12 mouse cellular contexts compared by ENCODE assay signal in genomic region chr8:78595481-78595908, GRCm38 (mm10).
DNase-seq lines count a peak whose midpoint lies in the region; ATAC-seq and TF ChIP-seq lines count a peak whose summit lies in the region.
"Had no signal": no experiment of that assay in that cellular context is flagged by ENCODE, and none has a peak within 500 bp of the region (broad histone marks: within the 10 kb centered on the region; RNA-seq: fewer than 3 reads in every experiment).

No protein-coding gene starts in this region.

- H3K4me1 ChIP-seq in kidney, embryonic 14.5 days (ENCODE audit: control insufficient read depth, insufficient read depth, low read length), result peaks cover 8% of the 10 kb centered on the region
- H3K4me1 ChIP-seq in hindbrain, postnatal 0 days (ENCODE audit: insufficient read depth, low read length), result no peaks in the 10 kb centered on the region

- ATAC-seq in kidney, embryonic 14.5 days (ENCODE audit: low FRiP score, low TSS enrichment), result peak; percentile 93
- ATAC-seq in hindbrain, postnatal 0 days, result peak; percentile 47; the same call in 1 of the 2 replicates

- no peak overlapping the region for H3K4me2 ChIP-seq in kidney, embryonic 14.5 days (replicated peaks; ENCODE audit: low read depth, low read length)
- H3K4me2 ChIP-seq in hindbrain, postnatal 0 days (ENCODE audit: low read depth, low read length), result no peak overlapping the region
- H3K4me2 ChIP-seq: heart, embryonic 12.5 days; midbrain, embryonic 12.5 days had no signal

- no peak overlapping the region for H3K9ac ChIP-seq in kidney, embryonic 14.5 days (ENCODE audit: low read depth, low read length)
- H3K9ac ChIP-seq in hindbrain, postnatal 0 days (replicated peaks; ENCODE audit: low read length), result no peak overlapping the region
- H3K9ac ChIP-seq: heart, embryonic 12.5 days; midbrain, embryonic 12.5 days had no signal

- 3% methylated on average over 6 of the region's 6 CpGs for WGBS in kidney, embryonic 14.5 days
- WGBS in hindbrain, postnatal 0 days, result 36% methylated on average over 6 of the region's 6 CpGs

- DNase-seq in kidney, adult 9 months, result no peak
- DNase-seq in ZHBTc4 (ENCODE audit: low read depth, low spot score), result peak; percentile 38
- peak; percentile 11 for DNase-seq in brain, adult 2 months (ENCODE audit: low read depth, low spot score)
- DNase-seq in hindbrain, postnatal 0 days (ENCODE audit: low spot score), result peak; percentile 40
- no peak for DNase-seq in gastrocnemius, postnatal 4 days (ENCODE audit: low spot score in 2 of 2)
- no peak for DNase-seq in adipocyte (ENCODE audit: low spot score)
- DNase-seq in layer of hippocampus, adult 2 months (ENCODE audit: low spot score in 2 of 2), result no peak
- DNase-seq: layer of hippocampus, adult 9-11 months had no signal

- H3K36me3 ChIP-seq in kidney, embryonic 14.5 days (ENCODE audit: control insufficient read depth, insufficient read depth, low read length), result no peaks in the 10 kb centered on the region
- no peaks in the 10 kb centered on the region for H3K36me3 ChIP-seq in hindbrain, postnatal 0 days (ENCODE audit: insufficient read depth, low read length)
- H3K36me3 ChIP-seq: midbrain, embryonic 12.5 days had no signal

- TF ChIP-seq CTCF in hindbrain, postnatal 0 days (IDR thresholded peaks at IDR 0.05; ENCODE audit: low read depth), result no peak
- no peak for TF ChIP-seq CTCF in layer of hippocampus, adult 2 months (conservative IDR thresholded peaks at IDR 0.05)

- no peaks in the 10 kb centered on the region for H3K9me3 ChIP-seq in kidney, embryonic 14.5 days (ENCODE audit: control insufficient read depth, low read length)
- H3K9me3 ChIP-seq in hindbrain, postnatal 0 days (ENCODE audit: low read length), result no peaks in the 10 kb centered on the region
- H3K9me3 ChIP-seq: G1E; heart, embryonic 12.5 days; midbrain, embryonic 12.5 days had no signal

- H3K27me3 ChIP-seq in kidney, embryonic 14.5 days (ENCODE audit: control insufficient read depth, insufficient read depth, low read length), result no peaks in the 10 kb centered on the region
- H3K27me3 ChIP-seq in hindbrain, postnatal 0 days (ENCODE audit: insufficient read depth, low read length), result no peaks in the 10 kb centered on the region
- H3K27me3 ChIP-seq: heart, embryonic 12.5 days; midbrain, embryonic 12.5 days had no signal

- H3K27ac ChIP-seq in kidney, embryonic 14.5 days (ENCODE audit: low read depth, low read length), result 0 out of 2 replicates have a peak overlapping the region, but pooled peaks have one; percentile 27
- no peak overlapping the region for H3K27ac ChIP-seq in hindbrain, postnatal 0 days
- H3K27ac ChIP-seq in layer of hippocampus, adult 2 months, result no peak overlapping the region
- H3K27ac ChIP-seq: midbrain, embryonic 12.5 days had no signal

- no peak overlapping the region for H3K4me3 ChIP-seq in kidney, embryonic 14.5 days (ENCODE audit: low read length)
- no peak overlapping the region for H3K4me3 ChIP-seq in hindbrain, postnatal 0 days (ENCODE audit: low read length)
- no peak overlapping the region for H3K4me3 ChIP-seq in layer of hippocampus, adult 2 months
- H3K4me3 ChIP-seq: heart, embryonic 12.5 days; midbrain, embryonic 12.5 days had no signal

Comparison
In these comparisons a context has a peak if more than half of its experiments do, and no peak if none do; other contexts are left out.
1. DNase-seq: peak in ZHBTc4 (single experiment), brain, adult 2 months (single experiment) and hindbrain, postnatal 0 days (single experiment); none in kidney, adult 9 months (single experiment), gastrocnemius, postnatal 4 days (0 of 2), adipocyte (single experiment) and layer of hippocampus, adult 2 months (0 of 2).